Mouse (Mus musculus): ENCODE results near the gene Tspan5.

Gene Tspan5

GRCm38 (mm10) chr3:138881725-138882347 lies 139.8 kb downstream of the Tspan5 start:
- DNase-seq = no peak

- no peak for DNase-seq
Measured at GRCm38 (mm10) chr3:138886121-138886520, 144.1 kb downstream of the Tspan5 start.

- no peak for DNase-seq
Measured at GRCm38 (mm10) chr3:138889214-138889613, 147.2 kb downstream of the Tspan5 start.

GRCm38 (mm10) chr3:138889769-138890295 lies 147.8 kb downstream of the Tspan5 start:
- no peak for DNase-seq

GRCm38 (mm10) chr3:138893520-138893919 lies 151.5 kb downstream of the Tspan5 start:
- no peak for DNase-seq

- DNase-seq = no peak
Measured at GRCm38 (mm10) chr3:138897500-138897899, 155.5 kb downstream of the Tspan5 start.

DNA sequence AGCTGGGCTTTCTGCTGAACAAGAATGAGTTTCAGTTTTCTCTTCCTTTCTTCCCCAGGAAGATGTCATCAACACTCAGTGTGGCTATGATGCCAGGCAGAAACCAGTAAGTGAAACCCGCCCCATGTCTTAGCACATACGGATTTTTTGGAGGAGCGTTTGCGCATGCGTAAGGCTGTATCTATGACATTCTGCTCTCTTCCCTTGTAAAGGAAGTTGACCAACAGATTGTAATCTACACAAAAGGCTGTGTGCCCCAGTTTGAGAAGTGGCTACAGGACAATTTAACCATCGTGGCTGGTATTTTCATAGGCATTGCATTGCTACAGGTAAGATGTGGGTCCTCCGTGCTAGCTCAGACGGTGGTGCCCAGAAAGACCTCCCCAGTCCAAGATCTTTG lies 156.1 kb downstream of the Tspan5 start:
- DNase-seq = no peak

- DNase-seq = no peak
Measured at GRCm38 (mm10) chr3:138900571-138901141, 158.7 kb downstream of the Tspan5 start.

GRCm38 (mm10) chr3:138905678-138906077 lies 163.7 kb downstream of the Tspan5 start:
- DNase-seq = peak; percentile 53 to 76

- DNase-seq = peak; percentile 67 to 81
Measured at GRCm38 (mm10) chr3:138906112-138906880, 164.3 kb downstream of the Tspan5 start.

GRCm38 (mm10) chr3:138909313-138909712 lies 167.3 kb downstream of the Tspan5 start:
- DNase-seq = no peak

DNA sequence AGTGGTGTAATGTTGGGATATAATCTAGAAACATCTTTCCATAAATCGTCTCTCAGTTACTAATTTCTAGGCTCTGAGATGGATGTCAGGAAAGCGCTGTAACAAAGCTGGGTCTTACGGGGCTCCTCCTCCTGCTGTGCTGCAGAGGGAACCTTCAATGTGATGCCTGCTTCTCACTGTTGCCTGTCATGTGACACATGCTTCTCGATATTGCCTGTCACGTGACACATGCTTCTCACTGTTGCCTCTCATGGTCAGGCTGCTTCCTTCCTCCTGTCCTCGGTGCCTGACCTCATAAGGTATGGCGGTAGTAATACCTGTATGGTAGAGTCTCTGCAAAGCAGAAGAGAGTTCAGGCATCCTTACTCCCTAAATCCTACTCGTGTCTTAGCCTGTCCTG lies 170.5 kb downstream of the Tspan5 start:
- no peak for DNase-seq

DNA sequence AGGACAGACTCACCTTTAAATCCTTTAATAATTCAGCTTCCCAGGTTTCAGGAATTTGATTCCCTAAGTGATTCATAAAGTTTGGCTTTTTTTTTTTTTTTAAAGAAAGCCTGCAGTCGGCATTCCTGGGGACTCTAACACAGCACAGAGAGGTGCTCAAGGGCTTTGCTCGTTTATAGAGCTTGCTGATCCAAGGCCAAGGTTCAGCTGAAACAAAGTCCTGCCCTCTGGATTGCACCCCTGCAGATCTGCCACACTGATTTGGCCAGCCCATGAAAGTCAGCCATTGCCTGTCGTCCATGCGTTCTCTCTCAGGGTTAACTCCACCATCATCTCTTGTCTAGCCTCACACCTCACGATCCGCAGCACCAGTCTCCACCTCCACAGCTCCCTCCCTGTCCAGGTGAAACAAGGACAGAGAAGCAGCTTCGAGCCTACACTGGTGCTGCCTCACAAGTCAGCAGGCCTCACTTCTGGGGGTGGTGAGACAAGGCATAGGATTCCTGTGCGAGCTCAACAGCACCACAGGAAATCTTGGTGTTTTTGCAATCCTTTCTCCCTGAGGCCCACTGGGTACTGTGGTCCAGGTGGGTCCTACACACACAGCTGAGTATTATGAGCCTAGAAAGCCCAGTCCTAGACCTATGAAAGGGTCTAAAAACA lies 172.8 kb downstream of the Tspan5 start:
- DNase-seq = no peak

DNA sequence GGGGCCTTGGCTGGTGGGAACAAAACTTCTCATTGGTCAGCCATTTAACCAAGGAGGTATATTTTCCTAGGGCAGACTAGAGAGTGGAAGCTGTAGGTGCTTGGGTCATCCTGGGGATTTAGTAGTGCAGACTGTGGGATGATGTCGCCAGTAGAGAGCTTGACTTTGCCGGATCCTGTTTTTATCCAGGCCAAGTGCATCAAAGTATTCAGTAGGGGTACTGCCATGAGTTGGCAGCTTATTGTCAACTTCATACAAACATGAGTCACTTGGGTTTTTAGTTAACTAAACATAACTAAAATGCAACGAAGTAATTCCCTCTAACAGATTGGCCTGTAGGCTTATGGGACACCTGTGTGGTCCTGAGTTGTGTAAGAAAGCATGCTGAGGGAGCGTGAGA lies 174.6 kb downstream of the Tspan5 start:
- no peak for DNase-seq

DNA sequence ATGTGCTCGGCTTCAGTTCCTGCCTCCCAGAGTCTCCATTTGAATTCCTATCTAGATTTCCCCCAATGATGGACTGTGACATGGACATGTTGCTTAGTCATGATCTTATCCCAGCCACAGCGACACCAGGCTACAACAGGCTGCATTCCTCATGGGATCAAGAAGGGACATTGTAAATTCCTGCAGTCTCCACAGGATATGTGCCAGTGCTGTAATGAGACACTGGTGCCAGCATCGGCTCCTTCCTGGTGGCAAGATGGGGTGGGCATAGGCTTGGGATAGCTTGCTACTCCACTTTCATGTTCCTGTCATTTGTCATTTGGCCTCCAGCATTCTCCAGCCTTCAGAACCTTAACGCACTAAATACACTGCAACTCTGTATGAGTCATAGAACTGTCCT lies 175.0 kb downstream of the Tspan5 start:
- no peak for DNase-seq

GRCm38 (mm10) chr3:138918241-138918640 lies 176.2 kb downstream of the Tspan5 start:
- DNase-seq = no peak

GRCm38 (mm10) chr3:138926161-138926560 lies 184.2 kb downstream of the Tspan5 start:
- no peak for DNase-seq

DNA sequence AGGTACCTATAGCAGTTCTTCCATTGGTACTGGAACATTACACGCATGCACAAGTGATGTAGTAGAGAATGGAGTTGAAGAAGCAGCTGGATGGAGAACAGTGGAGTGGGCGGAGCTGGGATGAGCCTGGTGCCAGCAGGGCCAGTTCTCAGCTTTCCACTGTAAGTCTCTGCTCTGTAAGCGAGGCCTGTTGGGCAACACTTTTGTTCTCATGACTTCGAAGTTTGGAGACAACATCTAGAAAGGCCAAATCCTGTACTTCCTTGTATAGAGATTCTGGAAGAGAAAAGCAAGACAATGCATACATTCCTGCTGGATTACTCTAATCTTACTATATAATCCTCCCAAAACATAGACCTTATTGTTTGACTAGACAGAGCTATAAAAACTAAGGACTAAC lies 185.4 kb downstream of the Tspan5 start:
- no peak for DNase-seq

- no peak for DNase-seq
Measured at GRCm38 (mm10) chr3:138936780-138937179, 194.8 kb downstream of the Tspan5 start.

DNA sequence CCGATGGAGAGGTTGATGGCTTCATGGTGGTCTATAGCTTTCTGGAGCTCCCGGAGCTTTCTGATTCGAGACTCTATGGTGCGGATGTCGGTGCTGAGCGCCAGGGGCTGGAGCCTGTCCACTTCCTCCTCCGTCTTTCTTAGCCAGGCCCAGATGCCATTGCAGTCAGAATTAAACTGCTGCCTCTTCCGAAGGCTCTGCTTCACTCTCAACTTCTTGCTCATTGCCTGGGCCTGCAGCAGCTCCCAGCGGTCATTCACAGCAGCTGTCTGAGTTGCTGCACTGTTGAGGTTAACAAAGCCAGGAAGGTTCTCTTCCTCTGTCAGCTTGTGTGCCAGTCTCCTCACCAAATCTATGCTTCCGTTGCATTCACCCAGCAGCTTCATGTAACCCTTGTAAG lies 195.2 kb downstream of the Tspan5 start:
- no peak for DNase-seq

- DNase-seq = no peak
Measured at GRCm38 (mm10) chr3:138941604-138942003, 199.6 kb downstream of the Tspan5 start.

- DNase-seq = no peak
Measured at GRCm38 (mm10) chr3:138945516-138945915, 203.5 kb downstream of the Tspan5 start.

DNA sequence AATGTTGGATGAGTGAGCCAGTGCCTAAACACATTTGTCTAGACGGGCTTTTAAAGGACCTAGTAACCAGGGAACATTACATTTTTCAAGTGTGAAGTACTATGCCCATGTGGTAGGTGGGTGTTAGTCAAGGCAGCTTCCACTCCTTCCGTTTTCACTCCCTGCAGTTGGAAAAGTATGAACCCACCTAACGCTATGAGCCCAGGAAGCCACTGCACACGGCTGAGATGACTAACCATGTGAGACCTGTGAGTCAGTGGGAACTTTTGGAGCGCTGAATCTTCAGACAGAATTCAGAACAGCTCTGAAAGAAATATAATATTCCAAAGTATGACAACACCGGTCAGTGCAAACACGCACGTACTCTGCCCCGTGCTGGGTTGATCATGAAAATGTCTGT lies 207.1 kb downstream of the Tspan5 start:
- no peak for DNase-seq
